Mouse (Mus musculus) embryonic stem cell, embryonic (primary cell): ENCODE measurements around the gene Ank.

Experiments used
- CTCF ChIA-PET, 4 experiments: fragments of 300-600 bp in 2 of 4; fragments of 350-600 bp in 2 of 4; sonication (Branson Sonifier 250); formaldehyde crosslinking; loops; one replicate each; lab custom pipeline; 2022; ENCODE audit warnings: inconsistent platforms in 2 of 4; lab: Charles Lee
- POLR2A ChIA-PET, 4 experiments: fragments of 300-600 bp in 2 of 4; fragments of 350-600 bp in 2 of 4; sonication (Branson Sonifier 250); formaldehyde crosslinking; loops; one replicate each; lab custom pipeline; 2022; ENCODE audit warnings: antibody characterized with exemption in 4 of 4, inconsistent platforms in 1 of 4; lab: Charles Lee

Gene Ank

DNA sequence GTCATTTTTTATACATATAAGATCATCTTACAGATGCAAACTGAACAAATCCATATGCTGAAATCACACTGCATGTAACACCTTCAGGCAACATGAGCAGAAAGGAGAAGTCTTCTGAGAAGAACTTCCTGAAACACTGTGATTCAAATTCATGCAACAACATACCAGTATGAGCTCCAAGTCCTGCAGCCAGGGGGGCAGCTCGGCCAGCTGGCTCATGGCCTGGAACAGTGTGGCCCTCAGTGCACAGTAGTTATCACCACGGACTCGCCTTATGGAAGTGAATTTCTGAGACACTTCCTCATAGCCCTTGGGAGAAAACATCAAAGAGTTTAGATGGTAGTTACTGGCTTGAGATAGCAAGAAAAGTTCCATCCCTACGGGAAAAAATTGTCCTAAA is 149.7 kb downstream of the Ank start:
- POLR2A ChIA-PET: interaction anchor here in 1 of 4 experiments (1.4 kb wide), 1 partner anchor 12 kb away, joined by 5 read pairs; no protein-coding TSS in a partner anchor
- CTCF ChIA-PET: interaction anchor here in 2 of 4 experiments (0.6 kb wide), 2 partner anchors 13 to 468 kb away, joined by 3 to 6 read pairs; no protein-coding TSS in a partner anchor

DNA sequence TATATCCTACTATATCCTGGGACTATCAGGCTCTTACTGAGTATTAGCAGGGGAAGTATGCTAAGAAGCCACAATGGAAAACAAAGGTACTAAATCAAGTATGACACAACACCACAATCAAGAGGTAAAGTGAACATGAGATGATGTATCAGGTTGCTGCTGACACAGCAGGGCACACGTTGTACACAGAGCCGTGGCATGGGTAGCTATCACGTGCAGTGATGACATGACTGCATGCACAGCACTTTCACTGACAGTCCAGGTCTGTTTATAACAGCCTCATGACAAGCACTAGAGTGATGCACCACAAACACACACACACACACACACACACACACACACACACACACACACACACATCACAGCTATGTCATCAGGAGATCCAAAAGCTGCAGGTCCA is 150.8 kb downstream of the Ank start:
- ChIA-PET POLR2A (interaction anchor here in 1 of 4 experiments (1.1 kb wide), 1 partner anchor 12 kb away, joined by 3 read pairs; no protein-coding TSS in a partner anchor), CTCF (interaction anchor here in 1 of 4 experiments (0.7 kb wide), 1 partner anchor 27 kb away, joined by 3 read pairs; no protein-coding TSS in a partner anchor)

DNA sequence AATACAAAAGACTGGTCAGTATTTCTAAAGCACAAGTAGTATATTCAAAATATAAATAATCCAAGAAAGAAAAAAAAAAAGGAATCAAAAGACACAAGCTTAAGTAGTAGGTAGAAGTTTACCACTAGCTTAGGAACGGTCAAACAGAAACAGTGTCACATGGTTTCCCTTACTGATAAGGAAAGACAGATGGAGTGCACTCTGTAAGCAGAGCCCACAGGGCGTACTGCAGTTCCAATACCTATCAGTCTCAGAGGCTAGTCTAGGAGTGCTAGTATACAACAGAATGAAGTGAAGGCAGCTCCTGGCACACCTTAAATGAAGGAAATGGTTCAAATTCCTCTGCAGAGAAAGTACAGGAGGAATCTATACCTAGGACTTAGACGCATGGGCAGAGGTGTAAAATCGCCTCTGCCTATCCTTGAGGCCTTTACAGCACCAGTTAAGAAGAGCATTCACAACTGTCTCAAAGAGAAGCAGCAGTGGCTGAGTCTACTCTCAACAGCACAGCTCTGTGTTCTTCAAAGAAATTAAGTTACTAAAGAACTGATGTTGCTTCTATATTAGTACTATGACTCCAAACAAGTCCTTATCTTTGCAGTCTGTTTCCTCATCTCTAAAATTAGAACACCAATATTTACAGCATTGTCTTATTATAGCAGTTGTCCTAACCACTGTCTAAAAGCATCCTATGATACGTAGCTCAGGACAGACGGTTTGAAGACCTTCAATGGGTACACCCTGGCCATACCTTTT is 152.5 kb downstream of the Ank start:
- ChIA-PET CTCF (no interaction called here), POLR2A (interaction anchor here in 2 of 4 experiments (0.8 to 1.2 kb wide), 3 partner anchors 10 to 19 kb away, joined by 3 to 6 read pairs (median 3); no protein-coding TSS in a partner anchor)

DNA sequence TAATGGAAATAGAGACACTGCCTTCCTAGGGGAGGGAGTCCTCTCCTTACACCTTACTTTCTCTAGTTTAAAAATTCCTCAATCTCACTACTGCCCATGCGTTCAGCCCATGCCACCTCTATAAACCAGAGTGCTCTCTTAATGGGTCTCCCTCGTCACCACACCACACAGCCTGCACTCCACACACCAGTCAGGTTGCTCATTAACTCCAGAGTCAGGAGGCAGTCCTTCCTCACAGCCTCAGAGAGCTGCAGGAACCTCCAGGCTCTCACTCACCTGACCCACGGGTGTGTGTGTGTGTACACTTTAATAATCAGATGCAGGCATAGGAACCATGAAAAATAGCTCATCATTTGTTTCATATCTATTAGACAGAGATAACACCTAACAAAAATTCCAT is 153.2 kb downstream of the Ank start:
- POLR2A ChIA-PET: interaction anchor here in 2 of 4 experiments (1.1 to 1.2 kb wide), 2 partner anchors 10 to 20 kb away, joined by 3 read pairs; no protein-coding TSS in a partner anchor
- CTCF ChIA-PET: no interaction called here

DNA sequence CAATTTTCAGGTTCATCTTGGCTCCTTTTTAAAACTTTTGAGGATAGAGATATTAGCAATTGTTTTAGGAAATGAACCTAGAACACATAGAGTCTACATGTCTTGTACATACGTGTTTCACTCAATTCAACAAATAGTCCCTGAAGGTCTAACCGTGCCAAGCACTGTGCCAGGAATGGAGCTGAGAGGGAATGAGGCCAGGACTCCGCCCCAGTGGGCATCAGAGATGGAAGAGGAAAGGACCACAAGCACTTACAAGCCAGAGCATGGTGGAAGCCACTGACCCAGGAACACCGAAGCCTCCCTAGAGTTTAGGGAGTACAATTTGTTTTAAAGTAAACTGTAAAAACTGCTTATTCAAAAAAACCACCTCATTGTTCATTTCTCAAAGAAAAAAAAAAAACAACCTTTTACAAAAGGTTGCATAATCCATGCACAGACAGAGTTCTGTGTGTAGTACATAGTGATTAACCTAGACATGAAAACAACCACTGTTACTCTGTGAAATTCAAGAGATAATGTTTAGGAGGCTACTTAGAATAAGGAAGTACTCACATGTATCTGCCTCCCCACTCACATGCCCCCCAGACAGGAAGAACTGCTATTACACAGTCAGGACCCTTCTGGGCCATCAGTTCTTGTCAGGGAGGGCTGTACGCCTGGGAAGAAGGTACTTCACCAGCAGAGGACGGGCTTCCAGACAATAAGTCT is 154.2 kb downstream of the Ank start:
- ChIA-PET CTCF (interaction anchor here in 1 of 4 experiments (0.8 kb wide), 1 partner anchor 9 kb away, joined by 3 read pairs; no protein-coding TSS in a partner anchor), POLR2A (interaction anchor here in 1 of 4 experiments (1.0 to 1.3 kb wide), 2 partner anchors 8 to 12 kb away, joined by 3 to 4 read pairs; no protein-coding TSS in a partner anchor)

DNA sequence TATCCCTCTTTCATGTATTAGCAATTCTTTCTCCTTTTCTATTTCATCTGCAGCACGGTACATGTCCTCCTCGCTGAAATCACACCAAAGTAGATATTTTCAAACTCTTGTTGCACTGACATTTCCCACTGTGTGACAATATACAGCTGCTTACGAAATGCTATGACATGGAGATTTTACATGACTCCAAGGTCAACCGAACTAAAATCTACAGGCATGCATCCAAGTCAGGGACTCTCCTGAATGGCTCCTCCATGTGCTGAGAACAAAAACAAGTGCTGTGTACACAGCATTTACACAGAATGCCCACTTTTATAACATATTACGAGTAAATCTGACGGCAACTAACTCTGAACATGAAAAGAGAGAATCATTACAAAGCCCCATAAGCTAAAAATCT is 156.8 kb downstream of the Ank start:
- CTCF ChIA-PET: interaction anchor here in 1 of 4 experiments (1.2 kb wide), 1 partner anchor 36 kb away, joined by 3 read pairs; no protein-coding TSS in a partner anchor
- POLR2A ChIA-PET: interaction anchor here in 1 of 4 experiments (1.2 to 2.2 kb wide), 3 partner anchors 10 to 22 kb away, joined by 5 read pairs; no protein-coding TSS in a partner anchor

DNA sequence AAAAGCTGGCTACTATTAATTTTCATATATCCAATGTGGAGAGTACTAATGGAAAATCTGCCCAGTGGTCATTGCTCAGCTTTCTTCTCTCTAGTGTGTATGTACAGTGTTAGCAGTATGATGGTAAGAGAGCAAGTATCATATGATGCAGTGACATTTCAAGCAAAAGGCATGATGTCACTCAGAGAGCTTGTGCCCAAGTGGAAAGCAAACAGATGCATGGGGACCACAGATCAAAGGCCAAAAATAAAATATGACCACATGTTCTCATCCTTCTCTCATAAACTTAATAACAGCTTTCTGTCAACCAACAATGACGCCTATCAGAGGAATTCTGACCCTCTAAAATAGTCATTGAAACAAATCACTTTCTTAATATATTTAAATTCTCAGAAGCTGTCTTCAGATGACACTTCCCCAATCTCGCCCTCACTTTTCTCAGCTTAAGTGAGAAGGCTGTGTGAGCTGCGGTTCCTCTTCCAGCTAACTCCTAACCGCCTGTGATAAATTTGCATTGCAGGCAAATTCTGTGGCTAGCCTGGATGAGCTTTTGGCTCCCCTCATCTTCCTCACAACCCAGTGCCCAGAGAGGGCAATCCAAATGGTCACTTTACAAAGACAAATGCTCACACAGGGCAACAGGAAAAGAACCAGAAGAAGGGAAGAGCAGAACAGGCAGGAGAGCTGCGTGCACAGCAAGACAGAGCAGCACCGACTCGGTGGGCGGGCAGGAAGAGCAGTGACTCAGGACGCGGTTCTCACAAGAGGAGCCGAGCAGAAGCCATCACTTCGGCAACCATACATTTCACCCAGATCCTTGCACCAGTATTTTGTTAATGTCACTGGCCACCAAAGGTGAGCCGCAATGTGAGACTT is 158.8 kb downstream of the Ank start:
- POLR2A ChIA-PET: interaction anchor here in 1 of 4 experiments (0.9 to 2.2 kb wide), 6 partner anchors 11 to 300 kb away, joined by 3 to 5 read pairs (median 3); no protein-coding TSS in a partner anchor
- CTCF ChIA-PET: interaction anchor here in 2 of 4 experiments (0.5 to 1.1 kb wide), 3 partner anchors 27 to 294 kb away, joined by 3 to 4 read pairs (median 3); no protein-coding TSS in a partner anchor

DNA sequence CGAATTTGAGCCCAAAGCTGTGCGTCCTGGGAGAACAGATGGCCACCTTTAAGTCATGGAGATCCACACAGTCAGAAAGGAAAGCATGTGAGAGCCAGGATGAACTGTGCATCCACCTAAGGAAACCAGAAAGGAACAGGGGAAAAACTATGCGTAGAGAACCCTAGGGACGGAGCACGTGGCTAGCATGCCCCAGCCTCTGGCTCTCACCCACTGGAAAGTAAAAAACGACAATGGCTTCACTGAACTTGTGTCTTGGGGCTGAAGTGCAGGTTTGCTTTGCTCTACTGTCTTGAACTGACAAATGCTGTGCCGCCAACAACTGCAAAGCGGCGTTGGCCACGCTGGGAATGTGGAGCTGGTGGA is 159.4 kb downstream of the Ank start:
- ChIA-PET POLR2A (interaction anchor here in 1 of 4 experiments (0.6 to 1.9 kb wide), 4 partner anchors 8 to 32 kb away, joined by 3 to 4 read pairs (median 4); no protein-coding TSS in a partner anchor), CTCF (interaction anchor here in 2 of 4 experiments (0.6 to 1.1 kb wide), 4 partner anchors 8 to 293 kb away, joined by 3 to 4 read pairs (median 3); no protein-coding TSS in a partner anchor)

DNA sequence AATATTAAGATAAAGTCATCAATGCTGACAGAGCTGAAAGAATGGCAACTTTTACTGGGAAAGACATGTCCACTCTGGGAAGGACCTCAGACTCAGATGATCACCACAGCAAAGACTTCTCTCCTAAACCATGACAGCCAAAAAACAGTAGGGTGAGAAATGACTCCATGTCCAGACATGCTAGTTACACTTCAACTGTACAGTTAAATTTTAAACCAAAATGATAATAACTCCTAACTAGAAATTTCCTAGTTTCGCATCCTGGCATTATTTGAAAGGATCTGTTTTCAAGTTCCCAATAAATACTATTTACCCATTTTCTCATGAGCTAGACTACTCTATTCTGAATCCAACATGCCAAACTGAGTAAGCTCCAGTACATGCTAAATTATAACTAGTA is 159.8 kb downstream of the Ank start:
- ChIA-PET CTCF (interaction anchor here in 2 of 4 experiments (0.6 to 0.9 kb wide), 3 partner anchors 8 to 33 kb away, joined by 3 read pairs; no protein-coding TSS in a partner anchor), POLR2A (interaction anchor here in 1 of 4 experiments (0.6 to 1.9 kb wide), 3 partner anchors 8 to 33 kb away, joined by 3 to 4 read pairs (median 4); no protein-coding TSS in a partner anchor)

DNA sequence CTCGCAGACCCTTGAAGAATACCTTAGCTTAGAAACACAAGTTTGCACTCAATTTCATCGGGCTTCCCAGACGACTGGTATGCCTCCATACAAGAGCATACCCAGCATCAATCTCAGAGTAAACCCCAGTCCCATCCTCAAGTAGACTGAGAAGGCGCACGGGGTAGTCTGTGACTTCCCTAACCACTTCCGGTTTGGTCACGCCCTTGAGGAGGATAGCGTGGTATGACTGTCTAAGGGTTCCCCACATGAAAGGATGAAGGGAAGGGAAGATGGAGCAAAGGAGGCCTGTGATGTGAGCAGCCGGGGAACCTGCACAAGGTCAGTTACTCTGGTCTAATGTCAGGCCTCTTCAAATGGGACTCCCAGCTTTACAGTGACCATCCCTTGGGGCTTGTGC is 161.3 kb downstream of the Ank start:
- POLR2A ChIA-PET: interaction anchor here in 1 of 4 experiments (0.8 kb wide), 1 partner anchor 25 kb away, joined by 3 read pairs; no protein-coding TSS in a partner anchor
- CTCF ChIA-PET: no interaction called here

DNA sequence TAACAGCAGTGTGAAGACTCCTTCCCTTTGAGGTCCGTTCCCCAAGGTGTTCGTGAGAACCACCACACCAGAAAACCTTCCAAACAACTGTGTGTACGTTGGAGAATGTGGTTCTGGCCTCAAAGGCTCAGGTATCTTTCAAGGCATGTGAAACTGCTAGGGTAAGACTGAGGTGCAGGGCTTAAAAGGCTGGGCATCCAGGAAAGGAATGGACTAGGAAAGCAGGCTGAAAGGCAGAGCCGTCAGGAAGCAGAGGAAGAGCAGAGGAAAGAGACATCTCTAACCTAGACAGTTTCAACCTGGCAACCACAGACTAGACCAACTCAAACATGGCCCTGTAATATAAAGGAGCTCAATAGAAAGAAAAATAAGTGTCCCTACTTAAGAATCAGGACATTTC is 162.6 kb downstream of the Ank start:
- ChIA-PET CTCF (interaction anchor here in 3 of 4 experiments (0.5 to 1.2 kb wide), 6 partner anchors 8 to 218 kb away, joined by 3 to 10 read pairs (median 4); no protein-coding TSS in a partner anchor), POLR2A (interaction anchor here in 2 of 4 experiments (0.8 to 1.7 kb wide), 17 partner anchors 10 to 325 kb away, joined by 3 to 6 read pairs (median 3); no protein-coding TSS in a partner anchor)

DNA sequence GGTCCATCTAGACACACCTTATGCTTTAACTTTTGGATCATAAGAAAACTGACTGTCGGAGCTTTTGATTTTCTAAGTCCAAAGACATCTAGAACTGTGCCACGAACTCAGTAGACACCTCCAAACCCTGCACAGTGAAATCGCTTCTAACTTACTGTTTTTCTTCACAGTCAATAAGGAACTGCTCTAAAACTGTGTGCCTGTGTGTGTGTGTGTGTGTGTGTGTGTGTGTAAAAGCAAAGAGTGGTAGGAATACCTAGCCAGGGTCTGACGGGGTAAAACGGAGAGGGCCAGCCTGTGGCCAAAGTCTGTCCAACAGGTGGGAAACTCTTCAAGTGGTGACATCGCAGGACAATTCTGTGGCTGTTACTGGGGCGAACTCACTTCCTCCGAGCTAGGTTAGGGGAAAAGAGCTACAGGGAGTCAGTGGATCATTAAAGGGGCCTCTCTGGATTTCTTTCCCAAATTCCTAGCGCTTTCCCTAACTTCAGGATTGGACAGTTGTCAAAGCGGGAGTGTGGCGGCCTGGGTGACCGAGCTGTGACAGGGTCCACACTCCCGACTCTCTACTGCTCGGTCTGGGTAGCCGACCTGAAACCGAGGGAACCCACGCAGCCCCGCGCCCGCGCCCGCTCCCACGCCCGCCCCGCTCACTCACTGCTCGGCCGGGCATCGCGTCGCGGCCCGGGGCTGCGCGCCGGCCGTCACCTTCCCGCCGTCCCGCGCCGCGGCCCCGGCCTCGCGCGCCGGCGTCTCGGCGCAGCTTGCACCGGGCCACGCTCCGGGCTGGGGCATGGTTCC is 163.5 kb downstream of the Ank start:
- CTCF ChIA-PET: interaction anchor here in 3 of 4 experiments (0.5 to 1.2 kb wide), 5 partner anchors 9 to 115 kb away, joined by 3 to 10 read pairs (median 4); no protein-coding TSS in a partner anchor
- POLR2A ChIA-PET: interaction anchor here in 3 of 4 experiments (0.5 to 1.7 kb wide), 21 partner anchors 11 to 326 kb away, joined by 3 to 6 read pairs (median 3); no protein-coding TSS in a partner anchor

DNA sequence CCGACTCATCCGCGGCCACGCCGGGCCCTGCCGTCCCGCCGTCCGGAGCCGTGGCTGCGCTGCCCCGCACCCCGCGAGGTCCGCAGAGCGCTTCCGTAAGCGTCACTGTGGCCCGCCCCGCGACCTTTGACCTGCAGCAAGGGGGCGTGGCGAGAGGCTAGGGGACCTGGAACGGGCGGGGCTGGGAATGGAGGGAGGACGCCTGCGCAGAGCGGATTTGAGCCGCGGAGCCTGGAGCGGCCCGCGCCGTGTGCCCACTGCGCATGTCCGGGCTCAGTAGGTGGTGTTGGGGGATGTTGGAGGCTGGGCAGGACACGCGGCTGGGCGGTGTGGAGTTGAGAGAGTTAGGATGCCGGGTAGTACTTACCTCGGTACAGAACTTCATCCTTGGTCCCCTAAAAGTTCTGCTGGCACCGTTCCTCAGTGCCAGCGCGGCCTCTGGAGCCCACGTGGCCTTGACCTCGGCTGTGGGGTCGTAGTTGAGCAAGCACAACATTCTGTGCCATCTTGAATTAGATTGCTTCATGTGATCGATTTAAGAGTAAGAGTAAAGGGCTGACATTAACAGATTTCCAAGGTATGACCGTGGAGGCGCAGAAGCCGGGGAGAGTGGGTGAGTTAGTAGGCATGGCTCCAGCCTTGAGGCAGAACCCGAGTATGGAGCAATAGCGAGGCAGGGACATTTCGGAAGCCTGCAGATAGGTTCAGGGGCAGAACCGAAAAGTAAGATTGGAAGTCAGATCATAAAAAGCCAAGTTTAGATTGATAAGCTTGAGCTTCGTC is 164.3 kb downstream of the Ank start, which contains the start of gene Otulin:
TSS of gene Otulin (minus strand) at position 93 of the 783 bp plus-strand sequence.
- ChIA-PET POLR2A (interaction anchor here in 2 of 4 experiments (1.0 to 1.4 kb wide), 3 partner anchors 12 to 36 kb away, joined by 3 to 4 read pairs (median 3); no protein-coding TSS in a partner anchor), CTCF (interaction anchor here in 1 of 4 experiments (0.6 kb wide), 1 partner anchor 230 kb away, joined by 4 read pairs; no protein-coding TSS in a partner anchor)

DNA sequence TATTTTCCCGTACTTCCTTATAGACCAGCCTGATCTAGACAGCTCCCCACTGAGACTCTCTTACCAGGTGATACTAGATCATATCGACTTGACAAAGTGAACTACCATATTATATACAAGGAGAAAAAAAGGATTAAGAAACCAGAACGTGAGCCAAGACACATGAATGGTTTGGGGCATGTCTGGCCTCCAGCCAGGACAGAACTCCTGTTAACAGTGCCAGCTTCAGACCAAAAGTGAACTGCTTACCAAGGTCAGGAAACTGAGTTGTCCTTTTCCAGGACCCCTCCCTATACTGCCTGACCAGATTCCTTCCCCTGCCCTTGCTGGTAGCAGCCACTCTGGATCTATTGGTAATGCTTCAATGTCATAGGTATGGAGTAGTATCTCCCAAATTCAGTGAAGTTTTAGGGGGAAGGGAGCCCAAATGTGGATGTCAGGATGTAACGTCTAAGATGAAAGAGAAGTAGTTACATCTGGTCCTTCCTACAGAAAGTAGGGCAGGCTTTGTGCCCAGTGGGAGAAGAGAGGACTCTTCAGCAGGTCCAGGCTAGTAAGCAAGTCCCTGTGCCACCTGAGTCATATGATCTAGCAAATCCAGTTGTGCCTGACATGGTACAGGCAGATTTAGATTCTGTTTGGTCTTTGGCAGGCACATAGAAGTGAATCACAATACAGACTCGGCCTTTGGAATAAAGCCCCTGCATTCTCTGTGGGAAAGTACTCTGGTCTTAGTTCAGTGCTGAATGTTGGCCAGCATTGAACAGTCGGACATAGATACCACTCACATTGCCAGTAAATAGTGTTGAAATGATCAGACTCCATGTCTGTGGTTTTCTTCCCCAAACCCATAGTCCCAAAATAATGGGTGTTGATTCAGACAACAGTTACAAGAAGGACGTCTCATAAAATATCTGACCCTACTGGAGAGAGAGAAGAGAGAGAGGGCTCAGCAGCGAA is 167.7 kb downstream of the Ank start:
- POLR2A ChIA-PET: interaction anchor here in 1 of 4 experiments (0.5 kb wide), 1 partner anchor 161 kb away, joined by 3 read pairs; no protein-coding TSS in a partner anchor
- CTCF ChIA-PET: interaction anchor here in 1 of 4 experiments (1.2 kb wide), 1 partner anchor 13 kb away, joined by 4 read pairs; no protein-coding TSS in a partner anchor
